Mouse (Mus musculus) embryonic fibroblast, embryonic 13.5 days (primary cell): ENCODE measurements around the gene Slc25a21.
A peak's percentile ranks its signal among the peaks of the same experiment; 100 is the strongest.

Experiments
- CTCF ChIP-seq: IDR thresholded peaks from 2 replicates; pipeline ENCODE4 v1.5.1; 2011; ENCODE audit warnings: mild to moderate bottlenecking, control low read depth, low read length, moderate library complexity, borderline replicate concordance; ENCODE audit not compliant: insufficient read depth
- POLR2A ChIP-seq: IDR thresholded peaks from 2 replicates; pipeline ENCODE4 v1.6.1; 2011; ENCODE audit warnings: low read depth, mild to moderate bottlenecking, control low read depth, low read length, moderate library complexity

DNA sequence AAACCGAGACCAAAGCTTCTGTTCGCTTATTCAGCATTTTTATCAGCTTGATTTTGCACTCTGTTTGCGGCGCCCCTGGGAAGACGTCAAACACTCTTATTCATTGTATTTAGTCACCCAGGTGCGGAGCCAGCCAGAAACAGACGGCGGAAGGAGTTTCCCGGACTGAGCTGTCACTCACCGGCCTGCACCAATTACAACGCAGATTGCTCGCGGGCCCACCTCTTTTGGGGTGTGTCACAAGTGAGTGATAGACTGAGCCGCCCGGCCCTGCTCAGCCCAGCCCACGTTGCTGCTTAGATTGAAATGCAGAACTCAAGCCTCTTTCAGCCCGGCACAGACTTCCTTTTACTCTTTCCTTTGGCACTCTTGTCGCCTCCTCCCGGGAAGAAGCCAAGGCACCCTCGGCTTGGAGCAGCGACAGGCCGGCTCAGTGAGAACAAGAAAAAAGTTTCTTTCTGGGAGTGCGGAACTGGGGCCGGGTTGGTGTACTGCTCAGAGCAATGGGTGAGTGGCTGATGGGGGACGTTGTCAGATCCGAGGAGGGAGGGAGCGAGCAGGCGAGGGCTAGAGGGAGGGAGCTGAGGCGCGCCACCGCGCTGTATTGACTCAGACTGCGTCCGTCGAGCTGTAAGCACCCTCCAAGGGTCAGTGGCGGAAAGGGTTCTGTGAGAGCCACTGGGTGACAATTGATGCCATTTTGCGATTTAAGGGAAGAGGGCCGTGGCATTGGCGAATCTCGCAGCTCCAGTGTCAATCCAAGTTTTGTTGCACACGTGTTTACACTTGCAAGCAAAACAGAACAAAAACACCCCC lies 501.7 kb downstream of the Slc25a21 start:
- no peak for TF ChIP-seq CTCF
- peak; percentile 13; the same call in 1 of the 2 replicates for TF ChIP-seq POLR2A
